Mouse (Mus musculus): ENCODE results near the gene Cyp4x1.

DNA sequence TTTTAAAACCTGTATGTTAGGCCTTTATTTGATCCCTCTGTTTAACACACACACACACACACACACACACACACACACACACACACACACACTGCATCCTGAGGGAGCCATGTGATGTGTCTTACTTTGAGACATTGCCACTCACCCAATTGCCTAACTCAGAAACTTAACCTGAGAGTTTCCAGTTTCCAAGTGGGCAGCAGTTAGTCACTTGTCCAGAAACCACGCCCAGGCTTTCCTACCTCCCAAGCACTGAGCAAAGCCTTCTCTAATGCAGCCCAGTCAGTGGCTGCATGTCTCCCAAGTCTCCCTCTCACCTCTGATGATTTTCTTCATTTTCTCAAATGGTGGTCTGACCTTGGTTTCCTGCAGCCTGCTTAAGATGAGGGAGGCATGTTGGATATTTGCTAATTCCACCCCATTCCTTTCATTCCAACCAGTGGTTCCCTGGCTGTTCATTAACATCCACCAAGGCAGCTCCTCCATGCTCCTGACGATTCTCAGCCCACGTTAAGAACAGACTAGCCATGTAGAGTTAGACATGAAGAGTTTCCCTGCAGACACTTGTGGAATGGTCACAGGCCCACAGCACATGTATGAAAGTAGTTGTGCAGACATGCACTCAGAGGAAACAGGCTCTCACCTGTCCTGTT lies 47.2 kb downstream of the Cyp4x1 start:
- no peak for TF ChIP-seq POLR2A (IDR thresholded peaks at IDR 0.05; ENCODE audit: control insufficient read depth, low read depth, low read length)
- TF ChIP-seq CTCF (IDR thresholded peaks at IDR 0.05; ENCODE audit: control insufficient read depth, insufficient read depth, insufficient replicate concordance, low read depth, low read length) = no peak
